Mouse (Mus musculus) liver, adult 2 months (tissue): ENCODE measurements at regions not wholly inside any gene's neighbourhood (a gene's known extent, or its start where the extent isn't known, plus 50 kb on each side); places are given as distances from the start of the nearest gene placed in this dataset.

Experiments
- CTCF ChIP-seq: fragments of 200-500 bp; IDR thresholded peaks from 2 replicates; pipeline ENCODE4 v1.5.1; 2011; ENCODE audit warnings: low read depth, low read length, control low read depth
- POLR2A ChIP-seq: fragments of 200-500 bp; IDR thresholded peaks from 2 replicates; pipeline ENCODE4 v1.6.1; 2011; ENCODE audit warnings: low read length, control low read depth; ENCODE audit not compliant: insufficient read depth; ENCODE audit errors: extremely low read depth

GRCm38 (mm10) chr4:7581220-7581916 is 657.5 kb downstream of the Car8 start:
- no peak for TF ChIP-seq POLR2A
- no peak for TF ChIP-seq CTCF
